Mouse (Mus musculus) ES-E14 (cell line): Measurements from ENCODE around the gene Scgb1a1. TPM values are rescaled to one million over a fixed set of nuclear protein-coding genes. Genes with fewer than 3 reads are reported as not detected.
"Not testable (repeated sequence)": the region's sequence is repeated elsewhere in the genome, so short reads cannot be mapped to it uniquely, and the experiment has no call there.

ENCODE experiments used
- DNase-seq: peaks from one replicate; pipeline ENCODE4 v3.0.0-alpha.2; 2013; ENCODE audit warnings: low read depth, low spot score
- H3K27ac ChIP-seq: 2 replicates; pipeline ENCODE4 v1.5.1; 2012; ENCODE audit warnings: low read depth, mild to moderate bottlenecking, low read length, moderate library complexity, mixed read lengths; ENCODE audit not compliant: poor library complexity, insufficient read depth, severe bottlenecking
- H3K36me3 ChIP-seq: 2 replicates; pipeline ENCODE4 v1.6.1; 2012; ENCODE audit warnings: mild to moderate bottlenecking, low read length, moderate library complexity, mixed read lengths; ENCODE audit not compliant: control insufficient read depth, poor library complexity, insufficient read depth, severe bottlenecking
- H3K4me1 ChIP-seq, 2 experiments: fragments of 150-350 bp in 1 of 2; sonication (generic) in 1 of 2; 2 replicates each; pipeline ENCODE4 v1.6.1; 2012; ENCODE audit warnings: low read length in 2 of 2, mild to moderate bottlenecking in 1 of 2, mixed read lengths in 1 of 2; ENCODE audit not compliant: control insufficient read depth in 2 of 2, insufficient read depth in 2 of 2, poor library complexity in 1 of 2
- H3K4me3 ChIP-seq, 2 experiments: fragments of 150-350 bp in 1 of 2; sonication (generic) in 1 of 2; 2 replicates each; pipeline ENCODE4 v1.5.1; 2012; ENCODE audit warnings: low read length in 2 of 2, low read depth in 1 of 2, mild to moderate bottlenecking in 1 of 2, mixed read lengths in 1 of 2; ENCODE audit not compliant: insufficient read depth in 1 of 2, poor library complexity in 1 of 2, severe bottlenecking in 1 of 2
- H3K9ac ChIP-seq: 2 replicates; pipeline ENCODE4 v1.6.1; 2012; ENCODE audit warnings: low read depth, mild to moderate bottlenecking, low read length, mixed read lengths; ENCODE audit not compliant: poor library complexity, insufficient read depth, severe bottlenecking
- H3K9me3 ChIP-seq: fragments of 150-350 bp; sonication (generic); 2 replicates; pipeline ENCODE4 v1.6.1; 2012; ENCODE audit warnings: low read depth, mild to moderate bottlenecking, low read length; ENCODE audit not compliant: control insufficient read depth, insufficient read depth
- CHD2 ChIP-seq: IDR thresholded peaks from 2 replicates; pipeline ENCODE4 v1.6.1; 2014; ENCODE audit warnings: mild to moderate bottlenecking, low read depth, low read length, inconsistent platforms
- HCFC1 ChIP-seq: IDR thresholded peaks from 2 replicates; pipeline ENCODE4 v1.6.1; 2012; ENCODE audit warnings: low read length, inconsistent platforms, borderline replicate concordance; ENCODE audit not compliant: insufficient read depth
- MAFK ChIP-seq: IDR thresholded peaks from 2 replicates; pipeline ENCODE4 v1.6.1; 2014; ENCODE audit warnings: mild to moderate bottlenecking, low read depth, low read length, inconsistent platforms; ENCODE audit not compliant: insufficient read depth
- ZC3H11A ChIP-seq: IDR thresholded peaks from 2 replicates; pipeline ENCODE4 v1.6.1; 2012; ENCODE audit warnings: low read depth, mild to moderate bottlenecking, inconsistent platforms, low read length, borderline replicate concordance
- ZNF384 ChIP-seq: IDR thresholded peaks from 2 replicates; pipeline ENCODE4 v1.6.1; 2012; ENCODE audit warnings: low read depth, low read length, inconsistent platforms
- in situ Hi-C, 2 experiments: fragments of 600-800 bp; cut with MboI; formaldehyde crosslinking; loops; one replicate each; pipeline ENCODE4 v1.15.1; 2025; ENCODE audit warnings: low sequenced_read_pairs in 2 of 2, inconsistent platforms in 1 of 2; ENCODE audit not compliant: unreplicated experiment in 2 of 2
- total RNA-seq: library from RNA; depleted of rRNA; stranded (reverse); fragments of 300-350 nt; gene quantifications from 2 replicates; pipeline ENCODE4 v1.2.3, GENCODE M21; 2012

Gene Scgb1a1
- total RNA-seq, 1 experiment, result not detected

- H3K9me3 ChIP-seq, result no peaks in the 10 kb centered on the region
- in situ Hi-C loops, result no loop called here
- no peaks in the 10 kb centered on the region; a peak in 1 of 4 replicates for H3K4me1 ChIP-seq
These were observed 42.2 kb upstream of the Scgb1a1 start for GRCm38 (mm10) chr19:9129996-9130395.

GRCm38 (mm10) chr19:9128499-9129194, 40.9 kb upstream of the Scgb1a1 start:
- Histone ChIP-seq H3K4me1 (no peaks in the 10 kb centered on the region), H3K36me3 (peaks cover 9% of the 10 kb centered on the region), H3K27ac (no peak overlapping the region), H3K4me3 (no peak overlapping the region), H3K9ac (no peak overlapping the region), H3K9me3 (no peaks in the 10 kb centered on the region)
- no peak for DNase-seq
- TF ChIP-seq MAFK, result no peak
- no peak for TF ChIP-seq CHD2
- TF ChIP-seq ZC3H11A, result no peak
- in situ Hi-C loops, result no loop called here

More at GRCm38 (mm10) chr19:9129996-9130395, 42.2 kb upstream of the Scgb1a1 start:
- TF ChIP-seq HCFC1 (no peak), CHD2 (no peak), ZC3H11A (no peak), MAFK (no peak), ZNF384 (no peak)
- DNase-seq, result no peak
- Histone ChIP-seq H3K36me3 (peaks cover 9% of the 10 kb centered on the region), H3K27ac (no peak overlapping the region), H3K9ac (no peak overlapping the region), H3K4me3 (no peak overlapping the region)

- H3K27ac ChIP-seq, H3K36me3 ChIP-seq, H3K9me3 ChIP-seq, DNase-seq, H3K4me3 ChIP-seq, in situ Hi-C loops, H3K9ac ChIP-seq, H3K4me1 ChIP-seq: not testable (repeated sequence)
These were observed 36.2 kb upstream of the Scgb1a1 start for GRCm38 (mm10) chr19:9123986-9124385.

- in situ Hi-C loops, result no loop called here
- no peak overlapping the region for H3K27ac ChIP-seq
- TF ChIP-seq CHD2, result no peak
- TF ChIP-seq HCFC1, result no peak
- no peak for TF ChIP-seq MAFK
- TF ChIP-seq ZNF384, result no peak
- no peak for TF ChIP-seq ZC3H11A
- H3K4me1 ChIP-seq, result no peaks in the 10 kb centered on the region
- H3K9me3 ChIP-seq, result no peaks in the 10 kb centered on the region
- no peak overlapping the region for H3K9ac ChIP-seq
- no peak overlapping the region for H3K4me3 ChIP-seq
- DNase-seq, result no peak
- 0 out of 2 replicates have a peak, but pooled peaks cover 3% of the 10 kb centered on the region for H3K36me3 ChIP-seq
These were observed 34.6 kb upstream of the Scgb1a1 start for GRCm38 (mm10) chr19:9122390-9122789.

GRCm38 (mm10) chr19:9119655-9120425, 32.1 kb upstream of the Scgb1a1 start:
- Histone ChIP-seq H3K9ac (no peak overlapping the region), H3K4me1 (no peaks in the 10 kb centered on the region), H3K27ac (no peak overlapping the region), H3K9me3 (no peaks in the 10 kb centered on the region), H3K36me3 (peaks cover 6% of the 10 kb centered on the region), H3K4me3 (no peak overlapping the region)
- in situ Hi-C loops, result no loop called here
- TF ChIP-seq HCFC1 (no peak), CHD2 (no peak), MAFK (no peak), ZC3H11A (no peak), ZNF384 (no peak)
- DNase-seq, result no peak
